Mouse (Mus musculus) stomach, postnatal 0 days (tissue): ENCODE data around the gene A030014E15Rik.

Experiments used
- CTCF ChIP-seq: IDR thresholded peaks from 2 replicates; pipeline ENCODE4 v1.5.1; 2016; ENCODE audit warnings: antibody characterized with exemption, low read depth, mild to moderate bottlenecking, moderate library complexity
- EP300 ChIP-seq: optimal IDR thresholded peaks from 2 replicates; pipeline ENCODE3; 2016; ENCODE audit warnings: antibody characterized with exemption

DNA sequence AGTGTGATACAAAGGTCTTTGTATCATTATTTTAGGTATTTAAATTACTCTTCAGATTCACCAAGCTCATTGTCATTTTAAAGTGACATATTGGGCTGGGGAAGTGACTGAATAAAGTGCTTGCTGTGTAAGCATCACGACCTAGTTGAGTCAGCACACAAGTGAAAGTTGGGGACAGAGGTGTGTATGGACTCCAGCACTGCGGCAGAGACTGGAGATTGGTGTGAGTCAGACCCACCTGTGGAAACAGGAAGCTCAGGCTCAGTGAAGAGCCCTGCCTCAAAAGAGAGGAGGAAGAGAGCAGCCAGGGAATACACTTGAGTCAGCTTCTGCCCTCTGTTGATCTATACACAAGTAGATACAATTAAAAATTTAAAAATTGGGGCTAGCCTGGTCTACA lies 45.5 kb upstream of the A030014E15Rik start:
- TF ChIP-seq CTCF (no peak), EP300 (no peak)
